Mouse (Mus musculus) hindbrain, postnatal 0 days (tissue): ENCODE data around the gene Nrtn. TPM values are rescaled to one million over a fixed set of nuclear protein-coding genes. Genes with fewer than 3 reads are reported as not detected.

ENCODE experiments used
- ATAC-seq: fragments of 200-750 bp; cut with Nextera tagmentation; 2 replicates; pipeline ENCODE4 v1.8.0; 2017; ENCODE audit warnings: mild to moderate bottlenecking, moderate TSS enrichment, moderate library complexity
- DNase-seq: peaks from one replicate; pipeline ENCODE4 v3.0.0-alpha.2; 2015; ENCODE audit warnings: low spot score
- H3K27ac ChIP-seq: fragments of 300-500 bp; sonication (generic); 2 replicates; pipeline ENCODE4 v1.5.1; 2014; ENCODE audit warnings: mild to moderate bottlenecking
- H3K27me3 ChIP-seq: fragments of 300-500 bp; sonication (generic); 2 replicates; pipeline ENCODE4 v1.6.1; 2014; ENCODE audit warnings: low read length, mixed read lengths; ENCODE audit not compliant: insufficient read depth
- H3K36me3 ChIP-seq: fragments of 300-500 bp; sonication (generic); 2 replicates; pipeline ENCODE4 v1.6.1; 2014; ENCODE audit warnings: low read length, mixed read lengths; ENCODE audit not compliant: insufficient read depth
- H3K4me1 ChIP-seq: fragments of 300-500 bp; sonication (generic); 2 replicates; pipeline ENCODE4 v1.6.1; 2014; ENCODE audit warnings: antibody characterized with exemption, low read length, mixed read lengths; ENCODE audit not compliant: insufficient read depth
- H3K4me2 ChIP-seq: fragments of 300-500 bp; sonication (generic); 2 replicates; pipeline ENCODE4 v1.6.1; 2014; ENCODE audit warnings: low read depth, mild to moderate bottlenecking, low read length, moderate library complexity, mixed read lengths
- H3K4me3 ChIP-seq: fragments of 300-500 bp; sonication (generic); 2 replicates; pipeline ENCODE4 v1.5.1; 2014; ENCODE audit warnings: low read length
- H3K9ac ChIP-seq: fragments of 300-500 bp; sonication (generic); replicated peaks from 2 replicates; pipeline ENCODE4 v1.6.1; 2014; ENCODE audit warnings: mild to moderate bottlenecking, low read length, moderate library complexity, mixed read lengths
- H3K9me3 ChIP-seq: fragments of 300-500 bp; sonication (generic); 2 replicates; pipeline ENCODE4 v1.6.1; 2016; ENCODE audit warnings: low read length, mixed read lengths
- CTCF ChIP-seq: IDR thresholded peaks from 2 replicates; pipeline ENCODE4 v1.5.1; 2016; ENCODE audit warnings: antibody characterized with exemption, control low read depth, low read depth
- WGBS: fragments of 180-500 bp; shearing (Covaris S2); extraction: QIAGEN DNeasy Blood & Tissue Kit; methylation state at CpG from one replicate; pipeline ENCODE4 v1.1.7; 2014; 5-methylcytosine and 5-hydroxymethylcytosine counted together
- polyA plus RNA-seq: library from polyadenylated mRNA; unstranded; fragments of >200 nt; fragmentation: Nextera tagmentation; extraction: Ambion mirVana; gene quantifications from 2 replicates; pipeline ENCODE4 v1.2.1, GENCODE M21; 2015
- total RNA-seq: library from RNA; depleted of rRNA; stranded (reverse); fragments of >200 nt; gene quantifications from 2 replicates; pipeline ENCODE4 v1.2.3, GENCODE M21; 2014

Nrtn gene
- total and polyA plus RNA-seq, 2 experiments from 2014 or later: 4.3 to 12.9 TPM

- H3K4me2 ChIP-seq: no peak overlapping the region
- no peak overlapping the region for H3K4me3 ChIP-seq
- no peak overlapping the region for H3K27ac ChIP-seq
- WGBS: 83% methylated on average over 11 of the region's 11 CpGs
- no peaks in the 10 kb centered on the region for H3K27me3 ChIP-seq
- H3K4me1 ChIP-seq: peaks cover 7% of the 10 kb centered on the region
- TF ChIP-seq CTCF: 0 out of 2 replicates have a peak, but pooled peaks have one; percentile 17
- H3K9ac ChIP-seq: no peak overlapping the region; the same call in 1 of the 2 replicates
- no peaks in the 10 kb centered on the region for H3K9me3 ChIP-seq
- ATAC-seq: no peak
- H3K36me3 ChIP-seq: peaks cover 29% of the 10 kb centered on the region
- no peak for DNase-seq
Measured at GRCm38 (mm10) chr17:56723419-56724161, 33.7 kb downstream of the Nrtn start.

DNA sequence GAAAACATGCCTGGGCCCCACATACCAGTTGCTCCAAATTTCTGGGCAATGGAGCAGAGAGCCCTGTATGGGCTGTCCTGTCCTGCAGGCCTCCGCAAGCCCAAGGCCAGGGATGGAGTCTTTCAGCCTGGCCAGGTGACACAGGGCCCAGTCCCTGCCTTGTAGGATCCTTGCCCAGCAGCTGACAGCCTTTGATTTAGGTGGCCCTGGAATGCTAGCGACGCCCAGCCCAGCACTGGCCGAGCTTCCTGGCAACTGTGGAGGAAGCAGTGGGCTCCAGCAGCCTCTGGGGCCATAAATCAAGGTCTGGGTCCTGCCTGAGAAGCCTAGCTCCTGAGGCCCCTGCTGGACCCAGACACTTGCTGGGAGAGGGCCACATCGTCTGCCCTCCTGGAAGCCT, 34.9 kb downstream of the Nrtn start:
- TF ChIP-seq CTCF: no peak

GRCm38 (mm10) chr17:56717363-56718058, 39.8 kb downstream of the Nrtn start, which contains the start of the genes Ndufa11 and Vmac:
Gene Ndufa11, plus strand, starts transcription at chr17:56717767.
Gene Vmac, minus strand, starts transcription at chr17:56718022.
- H3K36me3 ChIP-seq: peaks cover 14% of the 10 kb centered on the region
- under 1% methylated on average over 59 of the region's 59 CpGs for WGBS
- H3K27me3 ChIP-seq: no peaks in the 10 kb centered on the region
- peak within 1 kb of the TSS; percentile 90 for H3K27ac ChIP-seq
- peak; percentile 100 for DNase-seq
- H3K4me3 ChIP-seq: peak within 1 kb of the TSS; percentile 86
- peak within 1 kb of the TSS; percentile 89 for H3K9ac ChIP-seq
- peak within 1 kb of the TSS; percentile 72 for H3K4me2 ChIP-seq
- H3K4me1 ChIP-seq: peaks cover 13% of the 10 kb centered on the region
- H3K9me3 ChIP-seq: no peaks in the 10 kb centered on the region
- no peak for TF ChIP-seq CTCF
- peak; percentile 78 for ATAC-seq

More for the DNA sequence above, 34.9 kb downstream of the Nrtn start:
- Histone ChIP-seq H3K36me3 (peaks cover 29% of the 10 kb centered on the region), H3K27ac (no peak overlapping the region), H3K9ac (no peak overlapping the region), H3K4me1 (peaks cover 10% of the 10 kb centered on the region), H3K27me3 (no peaks in the 10 kb centered on the region), H3K9me3 (no peaks in the 10 kb centered on the region), H3K4me2 (no peak overlapping the region), H3K4me3 (no peak overlapping the region)
- 79% methylated on average over 5 of the region's 5 CpGs for WGBS
- DNase-seq (no peak), ATAC-seq (no peak)

GRCm38 (mm10) chr17:56716655-56717362, 40.5 kb downstream of the Nrtn start:
- H3K4me1 ChIP-seq: peaks cover 13% of the 10 kb centered on the region
- no peaks in the 10 kb centered on the region for H3K9me3 ChIP-seq
- H3K9ac ChIP-seq: peak overlapping the region; percentile 89
- under 1% methylated on average over 55 of the region's 55 CpGs for WGBS
- ATAC-seq (peak; percentile 94), DNase-seq (peak; percentile 100)
- H3K27ac ChIP-seq: peak overlapping the region; percentile 90
- peak overlapping the region; percentile 86 for H3K4me3 ChIP-seq
- H3K36me3 ChIP-seq: peaks cover 11% of the 10 kb centered on the region; the same call in 1 of the 2 replicates
- H3K4me2 ChIP-seq: peak overlapping the region; percentile 72
- TF ChIP-seq CTCF: no peak
- no peaks in the 10 kb centered on the region for H3K27me3 ChIP-seq

- H3K4me2 ChIP-seq: peak overlapping the region; percentile 72
- ATAC-seq (no peak), DNase-seq (no peak)
- H3K4me1 ChIP-seq: peaks cover 13% of the 10 kb centered on the region
- WGBS: 23% methylated on average over 22 of the region's 22 CpGs
- peak overlapping the region; percentile 86 for H3K4me3 ChIP-seq
- no peaks in the 10 kb centered on the region for H3K27me3 ChIP-seq
- TF ChIP-seq CTCF: no peak
- peaks cover 13% of the 10 kb centered on the region; the same call in 1 of the 2 replicates for H3K36me3 ChIP-seq
- peak overlapping the region; percentile 69 for H3K9ac ChIP-seq
- no peaks in the 10 kb centered on the region for H3K9me3 ChIP-seq
- H3K27ac ChIP-seq: peak overlapping the region; percentile 90
Measured at GRCm38 (mm10) chr17:56715914-56716654, 41.2 kb downstream of the Nrtn start.

GRCm38 (mm10) chr17:56715360-56715759, 42.0 kb downstream of the Nrtn start:
- no peak for ATAC-seq
- H3K27ac ChIP-seq: no peak overlapping the region
- TF ChIP-seq CTCF: no peak
- H3K27me3 ChIP-seq: no peaks in the 10 kb centered on the region
- no peak overlapping the region for H3K9ac ChIP-seq
- no peak overlapping the region for H3K4me3 ChIP-seq
- DNase-seq: no peak
- H3K4me2 ChIP-seq: peak overlapping the region; percentile 72; the same call in 1 of the 2 replicates
- 63% methylated on average over 11 of the region's 11 CpGs for WGBS
- H3K9me3 ChIP-seq: no peaks in the 10 kb centered on the region
- peaks cover 13% of the 10 kb centered on the region for H3K4me1 ChIP-seq
- H3K36me3 ChIP-seq: peaks cover 19% of the 10 kb centered on the region
